Mouse (Mus musculus) forebrain, embryonic 16.5 days (tissue): ENCODE data around the gene Atf6. TPM values are rescaled to one million over a fixed set of nuclear protein-coding genes. Genes with fewer than 3 reads are reported as not detected.

Source experiments
- ATAC-seq: fragments of 200-750 bp; cut with Nextera tagmentation; 2 replicates; pipeline ENCODE4 v1.8.0; 2017; ENCODE audit warnings: mild to moderate bottlenecking, moderate library complexity
- H3K27ac ChIP-seq: fragments of 300-500 bp; sonication (generic); 2 replicates; pipeline ENCODE4 v1.5.1; 2014; ENCODE audit warnings: low read length, control low read depth
- H3K27me3 ChIP-seq: fragments of 300-500 bp; sonication (generic); replicated peaks from 2 replicates; pipeline ENCODE4 v1.6.1; 2014; ENCODE audit warnings: low read length; ENCODE audit not compliant: control insufficient read depth, insufficient read depth
- H3K36me3 ChIP-seq: fragments of 300-500 bp; sonication (generic); 2 replicates; pipeline ENCODE4 v1.6.1; 2014; ENCODE audit not compliant: control insufficient read depth, insufficient read depth
- H3K4me1 ChIP-seq: fragments of 300-500 bp; sonication (generic); replicated peaks from 2 replicates; pipeline ENCODE4 v1.6.1; 2014; ENCODE audit warnings: low read length; ENCODE audit not compliant: control insufficient read depth, insufficient read depth
- H3K4me2 ChIP-seq: fragments of 300-500 bp; sonication (generic); 2 replicates; pipeline ENCODE4 v1.6.1; 2014; ENCODE audit warnings: mild to moderate bottlenecking, low read length, control low read depth
- H3K4me3 ChIP-seq: fragments of 300-500 bp; sonication (generic); replicated peaks from 2 replicates; pipeline ENCODE4 v1.5.1; 2014; ENCODE audit warnings: mild to moderate bottlenecking, low read length, control low read depth
- H3K9ac ChIP-seq: fragments of 300-500 bp; sonication (generic); replicated peaks from 2 replicates; pipeline ENCODE4 v1.6.1; 2014; ENCODE audit warnings: low read depth, low read length, control low read depth
- H3K9me3 ChIP-seq: fragments of 300-500 bp; sonication (generic); 2 replicates; pipeline ENCODE4 v1.6.1; 2016; ENCODE audit warnings: low read length; ENCODE audit not compliant: control insufficient read depth
- WGBS: fragments of 180-500 bp; shearing (Covaris S2); extraction: QIAGEN DNeasy Blood & Tissue Kit; methylation state at CpG from one replicate; pipeline ENCODE4 v1.1.7; 2014; 5-methylcytosine and 5-hydroxymethylcytosine counted together
- polyA plus RNA-seq: library from polyadenylated mRNA; unstranded; fragments of >200 nt; fragmentation: Nextera tagmentation; extraction: Ambion mirVana; gene quantifications from 2 replicates; pipeline ENCODE4 v1.2.1, GENCODE M21; 2015

Atf6 gene
- polyA plus RNA-seq, 1 experiment from 2014 or later: 7.7 TPM

DNA sequence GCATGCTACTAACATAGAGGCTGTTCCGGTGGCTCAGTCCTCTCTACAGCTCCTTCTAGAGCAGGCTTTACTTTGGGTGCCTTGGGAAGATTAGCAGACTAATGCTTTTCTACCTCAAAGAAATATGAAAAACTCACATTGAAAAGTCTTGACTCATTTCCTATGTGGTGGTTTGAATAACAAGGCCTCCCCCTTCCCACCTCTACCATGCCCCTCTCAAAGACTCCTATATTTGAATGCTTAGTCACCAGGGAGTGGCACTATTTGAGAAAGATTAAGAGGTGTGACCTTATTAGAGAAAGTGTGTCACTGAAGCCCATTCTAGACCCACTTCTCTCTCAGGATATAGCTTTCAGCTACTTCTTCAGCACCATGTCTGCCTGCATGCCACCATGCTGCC lies 37.8 kb downstream of the Atf6 start:
- no peaks in the 10 kb centered on the region for H3K27me3 ChIP-seq
- no peak overlapping the region for H3K9ac ChIP-seq
- no peak overlapping the region for H3K4me3 ChIP-seq
- H3K36me3 ChIP-seq: no peaks in the 10 kb centered on the region
- no peak overlapping the region for H3K4me2 ChIP-seq
- H3K27ac ChIP-seq: no peak overlapping the region
- no peak for ATAC-seq
- no peaks in the 10 kb centered on the region for H3K4me1 ChIP-seq
- 89% methylated on average over 1 of the region's 1 CpGs for WGBS
- H3K9me3 ChIP-seq: no peaks in the 10 kb centered on the region

DNA sequence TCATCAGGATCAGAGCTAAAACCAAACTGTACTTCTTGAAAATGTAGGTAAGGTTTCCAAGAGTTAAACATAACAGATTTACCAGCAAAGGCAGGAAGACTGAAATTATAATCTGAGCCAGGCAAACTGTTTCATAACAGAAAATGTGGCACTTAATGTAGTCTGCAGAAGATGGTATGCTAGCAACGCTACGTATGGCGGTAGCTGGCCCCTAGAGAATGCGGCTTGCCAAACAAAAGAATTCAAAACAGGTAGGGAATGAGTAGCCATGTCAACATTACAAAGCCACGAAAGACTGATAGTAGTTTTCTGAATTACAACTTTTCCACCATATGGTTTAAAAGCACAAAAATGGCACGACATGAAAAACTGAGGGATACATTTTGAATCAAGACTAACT lies 38.2 kb downstream of the Atf6 start:
- no peak overlapping the region for H3K4me3 ChIP-seq

DNA sequence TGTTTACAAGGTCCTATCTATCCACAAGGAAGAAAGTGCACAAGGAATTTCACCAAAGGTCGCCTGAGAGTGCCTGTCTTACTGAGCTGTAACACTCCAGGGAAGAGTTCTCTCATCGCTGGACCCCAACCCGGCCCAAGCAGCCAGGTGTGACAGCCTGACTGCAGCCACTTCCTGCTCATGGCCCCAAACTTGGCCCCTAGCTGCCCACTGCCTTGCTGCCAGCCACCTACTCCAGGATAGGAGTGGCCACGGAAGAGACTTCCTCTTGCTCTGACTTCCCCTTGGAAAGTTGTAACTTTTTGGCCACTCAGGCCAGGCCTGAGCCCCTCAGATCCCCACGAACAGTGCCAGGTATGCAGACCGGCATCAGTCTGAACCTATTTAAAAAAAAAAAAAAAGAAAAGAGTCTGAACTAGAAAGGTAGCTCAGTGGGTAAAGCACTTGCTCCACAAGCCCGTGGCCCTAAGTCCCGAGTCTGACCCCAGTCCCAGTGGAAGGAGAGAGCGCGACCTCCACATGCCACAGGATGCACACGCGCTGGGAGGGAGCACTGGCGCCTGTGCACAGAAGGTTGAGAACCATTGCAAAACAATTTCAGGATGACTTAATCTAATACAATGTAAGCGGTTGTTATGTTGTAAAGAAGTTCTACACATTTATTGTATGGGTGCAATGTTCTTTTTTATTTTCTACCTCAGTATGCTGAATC lies 47.3 kb downstream of the Atf6 start:
- Histone ChIP-seq H3K9me3 (no peaks in the 10 kb centered on the region), H3K9ac (no peak overlapping the region), H3K27me3 (no peaks in the 10 kb centered on the region), H3K27ac (no peak overlapping the region), H3K36me3 (no peaks in the 10 kb centered on the region), H3K4me3 (no peak overlapping the region), H3K4me2 (no peak overlapping the region), H3K4me1 (no peaks in the 10 kb centered on the region)
- no peak for ATAC-seq
- WGBS: 90% methylated on average over 14 of the region's 14 CpGs

More for the DNA sequence above, 38.2 kb downstream of the Atf6 start:
- Histone ChIP-seq H3K27ac (no peak overlapping the region), H3K36me3 (no peaks in the 10 kb centered on the region), H3K4me2 (no peak overlapping the region), H3K9me3 (no peaks in the 10 kb centered on the region), H3K4me1 (no peaks in the 10 kb centered on the region), H3K9ac (no peak overlapping the region), H3K27me3 (no peaks in the 10 kb centered on the region)
- 87% methylated on average over 6 of the region's 6 CpGs for WGBS
- no peak for ATAC-seq

DNA sequence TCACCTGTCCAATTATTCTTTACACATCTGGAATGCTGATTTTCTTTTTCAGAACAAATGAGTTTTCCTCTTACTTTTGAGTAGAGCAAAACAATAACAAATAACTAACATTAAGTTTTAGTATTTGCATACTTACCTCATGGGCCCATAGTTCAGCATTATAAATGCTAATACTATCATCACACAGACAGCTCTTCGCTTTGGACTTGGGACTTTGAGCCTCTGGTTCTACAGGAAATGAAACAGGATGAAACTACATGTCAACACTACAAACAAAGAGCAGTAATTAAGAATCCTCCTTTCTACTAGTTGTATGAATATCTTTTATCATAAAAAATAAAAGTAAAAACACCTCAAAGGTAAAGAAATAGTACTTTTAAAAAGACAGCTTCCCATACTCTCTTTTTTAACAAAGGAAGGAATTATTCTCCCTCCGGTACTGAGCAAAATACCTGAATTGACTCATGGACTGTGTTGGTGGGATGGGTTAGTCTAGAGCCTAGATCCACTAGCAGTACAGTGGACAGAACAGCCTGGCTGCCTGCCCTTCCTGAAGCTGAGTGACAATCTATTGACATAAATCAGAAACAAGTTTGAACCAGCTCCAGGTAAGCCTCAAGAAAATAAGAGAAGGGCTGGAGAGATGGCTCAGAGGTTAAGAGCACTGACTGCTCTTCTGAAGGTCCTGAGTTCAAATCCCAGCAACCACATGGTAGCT lies 52.1 kb downstream of the Atf6 start:
- no peak overlapping the region for H3K27ac ChIP-seq
- no peak for ATAC-seq
- H3K27me3 ChIP-seq: no peaks in the 10 kb centered on the region
- no peaks in the 10 kb centered on the region for H3K4me1 ChIP-seq
- no peaks in the 10 kb centered on the region for H3K9me3 ChIP-seq
- H3K9ac ChIP-seq: no peak overlapping the region
- H3K4me3 ChIP-seq: no peak overlapping the region
- H3K36me3 ChIP-seq: no peaks in the 10 kb centered on the region
- 92% methylated on average over 2 of the region's 2 CpGs for WGBS
- no peak overlapping the region for H3K4me2 ChIP-seq

DNA sequence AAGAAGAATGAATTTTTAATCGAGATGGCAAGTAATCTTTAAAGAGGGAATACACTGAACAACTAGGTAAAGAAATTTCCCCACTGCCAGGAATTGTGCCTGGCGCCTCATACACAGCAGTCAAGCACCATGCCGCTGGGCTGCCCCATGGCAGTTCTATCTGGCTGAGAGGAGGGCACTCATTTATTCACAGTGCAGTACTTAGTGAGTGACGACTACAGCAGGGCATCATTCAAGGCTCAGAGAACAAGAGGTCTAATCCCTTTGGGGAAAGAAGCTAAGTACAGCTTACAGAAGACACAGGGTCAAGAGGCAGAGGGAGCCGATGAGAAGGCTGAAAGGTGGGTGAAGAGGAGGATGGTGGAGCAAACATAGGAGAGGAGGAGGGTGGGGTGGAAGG lies 54.7 kb downstream of the Atf6 start:
- Histone ChIP-seq H3K4me3 (no peak overlapping the region), H3K9ac (no peak overlapping the region), H3K4me2 (no peak overlapping the region), H3K27me3 (no peaks in the 10 kb centered on the region), H3K36me3 (no peaks in the 10 kb centered on the region), H3K4me1 (no peaks in the 10 kb centered on the region), H3K27ac (no peak overlapping the region), H3K9me3 (no peaks in the 10 kb centered on the region)
- 62% methylated on average over 5 of the region's 5 CpGs for WGBS
- ATAC-seq: no peak

DNA sequence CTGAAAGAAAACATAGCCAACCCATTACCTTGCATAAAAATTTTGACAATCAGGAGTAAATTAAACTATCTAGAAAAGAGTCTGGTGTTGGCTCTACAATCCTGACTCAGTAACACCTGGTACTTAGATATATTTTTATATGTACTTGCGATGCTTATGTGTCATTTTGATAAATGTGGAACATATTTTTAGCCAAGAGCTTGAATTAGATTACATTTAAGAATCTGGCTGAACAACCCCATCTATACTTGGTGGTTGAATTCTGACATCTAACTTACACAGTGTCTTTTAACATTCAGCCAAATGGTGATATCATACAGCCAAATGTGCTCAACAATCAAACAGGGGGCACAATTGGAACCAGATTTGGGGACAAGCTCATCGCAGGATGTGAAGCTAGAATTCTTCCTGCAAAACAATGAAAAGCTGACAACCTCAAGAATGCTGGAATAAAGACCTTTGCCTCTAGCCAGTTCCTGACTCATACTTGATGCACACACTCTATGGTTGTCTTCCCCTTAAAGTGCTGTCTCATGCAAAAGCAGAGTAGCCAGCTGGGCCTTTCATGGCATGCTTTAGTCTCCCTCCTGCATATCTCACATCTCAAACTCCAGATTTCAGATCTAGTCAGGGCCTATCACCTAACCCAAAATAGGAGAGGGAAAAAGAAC lies 59.8 kb downstream of the Atf6 start:
- no peaks in the 10 kb centered on the region for H3K36me3 ChIP-seq

DNA sequence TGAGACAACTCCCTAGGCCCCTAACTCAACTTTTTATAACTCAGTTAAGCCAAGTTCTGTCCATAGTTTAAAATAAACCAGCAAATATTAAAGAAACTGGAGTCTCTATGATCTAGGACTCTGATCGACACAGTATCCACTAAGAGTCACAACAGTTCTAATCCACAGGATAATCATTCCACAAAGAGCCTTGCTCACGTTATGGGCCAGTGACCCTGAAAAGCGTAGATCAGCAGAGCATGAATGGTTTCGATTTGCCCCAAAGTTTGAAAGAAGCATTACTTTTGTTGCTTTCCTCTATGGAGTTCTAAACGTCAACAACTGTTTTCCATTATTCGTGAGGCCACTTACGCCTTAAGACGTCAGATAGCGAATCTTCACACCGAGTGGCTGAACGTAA lies 62.9 kb downstream of the Atf6 start:
- no peak overlapping the region for H3K4me2 ChIP-seq
- no peak overlapping the region for H3K9ac ChIP-seq
- H3K36me3 ChIP-seq: no peaks in the 10 kb centered on the region
- no peak for ATAC-seq
- H3K4me1 ChIP-seq: no peaks in the 10 kb centered on the region
- no peak overlapping the region for H3K27ac ChIP-seq
- no peaks in the 10 kb centered on the region for H3K9me3 ChIP-seq
- no peaks in the 10 kb centered on the region for H3K27me3 ChIP-seq
- WGBS: 37% methylated on average over 11 of the region's 11 CpGs
- H3K4me3 ChIP-seq: no peak overlapping the region

More for the DNA sequence above, 59.8 kb downstream of the Atf6 start:
- Histone ChIP-seq H3K4me3 (no peak overlapping the region), H3K4me2 (no peak overlapping the region), H3K4me1 (no peaks in the 10 kb centered on the region), H3K27ac (no peak overlapping the region), H3K9me3 (no peaks in the 10 kb centered on the region), H3K9ac (no peak overlapping the region), H3K27me3 (no peaks in the 10 kb centered on the region)
- no peak for ATAC-seq
- 88% methylated on average over 2 of the region's 2 CpGs for WGBS

DNA sequence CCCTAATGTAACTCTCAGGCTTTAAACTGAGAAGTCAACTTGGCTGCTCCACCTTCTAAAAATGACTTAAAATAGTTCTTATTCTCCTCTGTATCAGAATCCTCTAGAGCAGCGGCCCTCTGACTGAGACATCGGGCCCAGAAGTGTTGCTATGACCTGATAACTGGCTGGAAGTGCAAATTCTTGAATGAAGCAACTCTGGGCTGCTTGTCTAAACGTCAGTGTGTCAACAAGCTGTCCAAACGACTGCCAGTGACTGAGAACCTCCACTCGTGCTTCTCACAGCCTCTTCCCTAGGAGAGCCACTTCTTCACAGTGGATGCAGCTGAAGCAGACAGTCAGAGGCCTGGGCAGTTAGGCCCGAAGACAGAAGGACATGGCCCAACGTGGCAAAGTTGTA lies 64.9 kb downstream of the Atf6 start:
- H3K4me2 ChIP-seq: no peak overlapping the region
- H3K4me3 ChIP-seq: no peak overlapping the region
- no peaks in the 10 kb centered on the region for H3K36me3 ChIP-seq
- no peak for ATAC-seq
- H3K27me3 ChIP-seq: no peaks in the 10 kb centered on the region
- H3K9me3 ChIP-seq: no peaks in the 10 kb centered on the region
- H3K27ac ChIP-seq: no peak overlapping the region
- WGBS: 65% methylated on average over 7 of the region's 7 CpGs
- H3K9ac ChIP-seq: no peak overlapping the region
- no peaks in the 10 kb centered on the region for H3K4me1 ChIP-seq

DNA sequence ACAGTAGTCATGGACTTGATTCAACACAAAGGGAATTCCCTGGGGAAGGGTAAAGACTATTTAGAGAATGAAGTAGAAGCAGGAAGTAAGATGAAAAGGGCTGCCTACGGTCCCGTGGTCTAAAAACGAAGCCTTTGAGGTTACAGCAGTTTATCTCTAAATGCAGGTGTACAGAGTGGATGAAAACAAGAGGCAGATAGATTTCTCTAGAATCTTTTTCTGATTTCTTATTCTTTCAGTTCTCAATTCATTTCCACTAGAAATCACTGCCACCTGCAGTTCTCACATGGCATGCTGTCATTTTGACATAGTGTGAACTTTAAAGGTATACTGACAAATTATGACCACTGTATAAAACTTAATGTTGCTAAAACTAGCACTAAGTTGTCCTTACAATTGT lies 66.9 kb downstream of the Atf6 start:
- H3K4me1 ChIP-seq: no peaks in the 10 kb centered on the region
- no peaks in the 10 kb centered on the region for H3K9me3 ChIP-seq
- no peak overlapping the region for H3K4me2 ChIP-seq
- ATAC-seq: no peak
- H3K27me3 ChIP-seq: no peaks in the 10 kb centered on the region
- H3K36me3 ChIP-seq: no peaks in the 10 kb centered on the region
- 81% methylated on average over 3 of the region's 3 CpGs for WGBS
- no peak overlapping the region for H3K4me3 ChIP-seq
- no peak overlapping the region for H3K9ac ChIP-seq
- H3K27ac ChIP-seq: no peak overlapping the region
